Mouse (Mus musculus) limb, embryonic 12.5 days (tissue): ENCODE results near the gene Wdr89. TPM values are rescaled to one million over a fixed set of nuclear protein-coding genes. Genes with fewer than 3 reads are reported as not detected.

Source experiments
- ATAC-seq: fragments of 200-750 bp; cut with Nextera tagmentation; 2 replicates; pipeline ENCODE4 v1.8.0; 2017; ENCODE audit warnings: low read depth, moderate TSS enrichment; ENCODE audit not compliant: insufficient number of reproducible peaks, insufficient read depth, low FRiP score, low TSS enrichment
- H3K27ac ChIP-seq: fragments of 300-500 bp; sonication (generic); 2 replicates; pipeline ENCODE4 v1.5.1; 2016; ENCODE audit warnings: mild to moderate bottlenecking, moderate library complexity
- H3K27me3 ChIP-seq: fragments of 300-500 bp; sonication (generic); 2 replicates; pipeline ENCODE4 v1.6.1; 2016; ENCODE audit warnings: mild to moderate bottlenecking, moderate library complexity
- H3K36me3 ChIP-seq: fragments of 300-500 bp; sonication (generic); 2 replicates; pipeline ENCODE4 v1.6.1; 2016; ENCODE audit warnings: mild to moderate bottlenecking, moderate library complexity
- H3K4me1 ChIP-seq: fragments of 300-500 bp; sonication (generic); replicated peaks from 2 replicates; pipeline ENCODE4 v1.6.1; 2016
- H3K4me2 ChIP-seq: fragments of 300-500 bp; sonication (generic); 2 replicates; pipeline ENCODE4 v1.6.1; 2016; ENCODE audit warnings: mild to moderate bottlenecking, moderate library complexity
- H3K4me3 ChIP-seq: fragments of 300-500 bp; sonication (generic); replicated peaks from 2 replicates; pipeline ENCODE4 v1.5.1; 2016; ENCODE audit warnings: mild to moderate bottlenecking
- H3K9ac ChIP-seq: fragments of 300-500 bp; sonication (generic); replicated peaks from 2 replicates; pipeline ENCODE4 v1.6.1; 2016; ENCODE audit warnings: mild to moderate bottlenecking, moderate library complexity
- H3K9me3 ChIP-seq: fragments of 300-500 bp; sonication (generic); 2 replicates; pipeline ENCODE4 v1.6.1; 2016; ENCODE audit warnings: mild to moderate bottlenecking, moderate library complexity
- WGBS: fragments of 180-500 bp; shearing (Covaris S2); methylation state at CpG from one replicate; pipeline ENCODE4 v1.1.7; 2016; 5-methylcytosine and 5-hydroxymethylcytosine counted together
- polyA plus RNA-seq: library from polyadenylated mRNA; unstranded; fragments of >200 nt; fragmentation: Nextera tagmentation; extraction: Ambion mirVana; gene quantifications from 2 replicates; pipeline ENCODE4 v1.2.1, GENCODE M21; 2016

Gene Wdr89
- polyA plus RNA-seq, 1 experiment from 2014 or later: 14.0 TPM

GRCm38 (mm10) chr12:75647663-75648062 is 21.7 kb downstream of the Wdr89 start:
- Histone ChIP-seq H3K27ac (peak overlapping the region; percentile 31; the same call in 1 of the 2 replicates), H3K36me3 (no peaks in the 10 kb centered on the region), H3K4me3 (no peak overlapping the region), H3K9me3 (no peaks in the 10 kb centered on the region), H3K4me2 (no peak overlapping the region), H3K4me1 (peaks cover 9% of the 10 kb centered on the region), H3K27me3 (no peaks in the 10 kb centered on the region), H3K9ac (no peak overlapping the region)
- ATAC-seq: no peak
- 85% methylated on average over 2 of the region's 2 CpGs for WGBS

- Histone ChIP-seq H3K4me1 (peaks cover 9% of the 10 kb centered on the region), H3K9me3 (no peaks in the 10 kb centered on the region), H3K9ac (no peak overlapping the region), H3K27ac (no peak overlapping the region), H3K36me3 (no peaks in the 10 kb centered on the region), H3K4me2 (no peak overlapping the region), H3K27me3 (no peaks in the 10 kb centered on the region), H3K4me3 (no peak overlapping the region)
- 80% methylated on average over 1 of the region's 1 CpGs for WGBS
- no peak for ATAC-seq
These were observed 23.6 kb downstream of the Wdr89 start for GRCm38 (mm10) chr12:75645780-75646179.

GRCm38 (mm10) chr12:75641726-75642125 is 27.6 kb downstream of the Wdr89 start:
- Histone ChIP-seq H3K9ac (no peak overlapping the region), H3K4me1 (peaks cover 2% of the 10 kb centered on the region; the same call in 1 of the 2 replicates), H3K9me3 (no peaks in the 10 kb centered on the region), H3K36me3 (no peaks in the 10 kb centered on the region), H3K4me2 (no peak overlapping the region), H3K27ac (no peak overlapping the region), H3K4me3 (no peak overlapping the region), H3K27me3 (no peaks in the 10 kb centered on the region)
- WGBS: 97% methylated on average over 1 of the region's 1 CpGs
- ATAC-seq: no peak

GRCm38 (mm10) chr12:75638345-75638744 is 31.0 kb downstream of the Wdr89 start:
- Histone ChIP-seq H3K27ac (no peak overlapping the region), H3K4me2 (no peak overlapping the region), H3K36me3 (no peaks in the 10 kb centered on the region), H3K9me3 (no peaks in the 10 kb centered on the region), H3K4me1 (no peaks in the 10 kb centered on the region), H3K4me3 (no peak overlapping the region), H3K9ac (no peak overlapping the region), H3K27me3 (no peaks in the 10 kb centered on the region)
- no peak for ATAC-seq
- 86% methylated on average over 2 of the region's 2 CpGs for WGBS

- WGBS: 88% methylated on average over 3 of the region's 3 CpGs
- Histone ChIP-seq H3K27me3 (no peaks in the 10 kb centered on the region), H3K36me3 (peaks cover 9% of the 10 kb centered on the region; the same call in 1 of the 2 replicates), H3K9me3 (no peaks in the 10 kb centered on the region), H3K4me1 (no peaks in the 10 kb centered on the region), H3K4me3 (no peak overlapping the region), H3K9ac (no peak overlapping the region), H3K27ac (no peak overlapping the region), H3K4me2 (no peak overlapping the region)
- no peak for ATAC-seq
These were observed 32.2 kb downstream of the Wdr89 start for GRCm38 (mm10) chr12:75637103-75637502.

GRCm38 (mm10) chr12:75635771-75636430 is 33.4 kb downstream of the Wdr89 start:
- Histone ChIP-seq H3K4me2 (no peak overlapping the region), H3K9me3 (no peaks in the 10 kb centered on the region), H3K4me3 (no peak overlapping the region), H3K27me3 (no peaks in the 10 kb centered on the region), H3K9ac (no peak overlapping the region), H3K4me1 (no peaks in the 10 kb centered on the region), H3K27ac (no peak overlapping the region), H3K36me3 (peaks cover 11% of the 10 kb centered on the region; the same call in 1 of the 2 replicates)
- WGBS: 93% methylated on average over 10 of the region's 10 CpGs
- no peak for ATAC-seq

- H3K9ac ChIP-seq: no peak overlapping the region
- no peaks in the 10 kb centered on the region for H3K4me1 ChIP-seq
- H3K4me2 ChIP-seq: no peak overlapping the region
- peaks cover 11% of the 10 kb centered on the region; the same call in 1 of the 2 replicates for H3K36me3 ChIP-seq
- 50% methylated on average over 1 of the region's 1 CpGs for WGBS
- H3K9me3 ChIP-seq: 0 out of 2 replicates have a peak, but pooled peaks cover 3% of the 10 kb centered on the region
- H3K27me3 ChIP-seq: no peaks in the 10 kb centered on the region
- H3K27ac ChIP-seq: no peak overlapping the region
- no peak for ATAC-seq
- no peak overlapping the region for H3K4me3 ChIP-seq
These were observed 39.7 kb downstream of the Wdr89 start for GRCm38 (mm10) chr12:75629618-75630017.

GRCm38 (mm10) chr12:75623292-75623691 is 46.0 kb downstream of the Wdr89 start:
- Histone ChIP-seq H3K4me2 (no peak overlapping the region), H3K9ac (no peak overlapping the region), H3K4me1 (no peaks in the 10 kb centered on the region), H3K9me3 (peaks cover 20% of the 10 kb centered on the region; the same call in 1 of the 2 replicates), H3K27ac (no peak overlapping the region), H3K27me3 (no peaks in the 10 kb centered on the region), H3K36me3 (no peaks in the 10 kb centered on the region), H3K4me3 (no peak overlapping the region)
- no peak for ATAC-seq
- 94% methylated on average over 5 of the region's 5 CpGs for whole genome bisulfite sequencing

GRCm38 (mm10) chr12:75622835-75623234 is 46.5 kb downstream of the Wdr89 start:
- Histone ChIP-seq H3K4me3 (no peak overlapping the region), H3K4me1 (no peaks in the 10 kb centered on the region), H3K27ac (no peak overlapping the region), H3K4me2 (no peak overlapping the region), H3K27me3 (no peaks in the 10 kb centered on the region), H3K9me3 (peaks cover 20% of the 10 kb centered on the region; the same call in 1 of the 2 replicates), H3K9ac (no peak overlapping the region), H3K36me3 (no peaks in the 10 kb centered on the region)
- no peak for ATAC-seq
- WGBS: 76% methylated on average over 3 of the region's 3 CpGs

- ATAC-seq: no peak
- Histone ChIP-seq H3K27ac (no peak overlapping the region), H3K27me3 (no peaks in the 10 kb centered on the region; the same call in 1 of the 2 replicates), H3K4me1 (peaks cover 7% of the 10 kb centered on the region; the same call in 1 of the 2 replicates), H3K9ac (no peak overlapping the region), H3K4me2 (no peak overlapping the region), H3K36me3 (no peaks in the 10 kb centered on the region), H3K4me3 (no peak overlapping the region), H3K9me3 (peaks cover 15% of the 10 kb centered on the region; the same call in 1 of the 2 replicates)
- WGBS: 65% methylated on average over 8 of the region's 8 CpGs
These were observed 52.5 kb downstream of the Wdr89 start for GRCm38 (mm10) chr12:75616841-75617240.

GRCm38 (mm10) chr12:75616158-75616791 is 53.1 kb downstream of the Wdr89 start:
- Histone ChIP-seq H3K4me3 (peak overlapping the region; percentile 36), H3K9ac (no peak overlapping the region), H3K9me3 (0 out of 2 replicates have a peak, but pooled peaks cover 9% of the 10 kb centered on the region), H3K36me3 (no peaks in the 10 kb centered on the region), H3K4me2 (peak overlapping the region; percentile 61), H3K4me1 (peaks cover 7% of the 10 kb centered on the region; the same call in 1 of the 2 replicates), H3K27me3 (no peaks in the 10 kb centered on the region; the same call in 1 of the 2 replicates), H3K27ac (no peak overlapping the region)
- 8% methylated on average over 24 of the region's 24 CpGs for WGBS
- 0 out of 2 replicates have a peak, but pooled peaks have one; percentile 52 for ATAC-seq
